Mouse (Mus musculus) forebrain, postnatal 0 days (tissue): ENCODE results near the gene Baiap2l1. TPM values are rescaled to one million over a fixed set of nuclear protein-coding genes. Genes with fewer than 3 reads are reported as not detected.
"Not testable (repeated sequence)": the region's sequence is repeated elsewhere in the genome, so short reads cannot be mapped to it uniquely, and the experiment has no call there.

Experiments used
- ATAC-seq: fragments of 200-750 bp; cut with Nextera tagmentation; 2 replicates; pipeline ENCODE4 v1.8.0; 2017; ENCODE audit warnings: mild to moderate bottlenecking, moderate library complexity
- DNase-seq: peaks from one replicate; pipeline ENCODE4 v3.0.0-alpha.2; 2015
- H3K27ac ChIP-seq: fragments of 300-500 bp; sonication (generic); 2 replicates; pipeline ENCODE4 v1.5.1; 2014; ENCODE audit warnings: low read depth, mild to moderate bottlenecking, antibody characterized with exemption, low read length, moderate library complexity, mixed read lengths
- H3K27me3 ChIP-seq: fragments of 300-500 bp; sonication (generic); 2 replicates; pipeline ENCODE4 v1.6.1; 2014; ENCODE audit warnings: mild to moderate bottlenecking, low read length, mixed read lengths; ENCODE audit not compliant: insufficient read depth
- H3K36me3 ChIP-seq: fragments of 300-500 bp; sonication (generic); 2 replicates; pipeline ENCODE4 v1.6.1; 2014; ENCODE audit warnings: mild to moderate bottlenecking, moderate library complexity; ENCODE audit not compliant: insufficient read depth
- H3K4me1 ChIP-seq: fragments of 300-500 bp; sonication (generic); 2 replicates; pipeline ENCODE4 v1.6.1; 2014; ENCODE audit warnings: antibody characterized with exemption; ENCODE audit not compliant: insufficient read depth
- H3K4me2 ChIP-seq: fragments of 300-500 bp; sonication (generic); 2 replicates; pipeline ENCODE4 v1.6.1; 2014; ENCODE audit warnings: low read depth, mild to moderate bottlenecking, moderate library complexity
- H3K4me3 ChIP-seq: fragments of 300-500 bp; sonication (generic); 2 replicates; pipeline ENCODE4 v1.5.1; 2014; ENCODE audit warnings: low read depth, low read length, mixed read lengths
- H3K9ac ChIP-seq: fragments of 300-500 bp; sonication (generic); 2 replicates; pipeline ENCODE4 v1.6.1; 2014; ENCODE audit warnings: mild to moderate bottlenecking
- H3K9me3 ChIP-seq: fragments of 300-500 bp; sonication (generic); 2 replicates; pipeline ENCODE4 v1.6.1; 2016; ENCODE audit warnings: low read length
- CTCF ChIP-seq: sonication (generic); IDR thresholded peaks from 2 replicates; pipeline ENCODE4 v1.5.1; 2016; ENCODE audit warnings: antibody characterized with exemption, control low read depth, low read depth
- WGBS: fragments of 180-500 bp; shearing (Covaris S2); extraction: QIAGEN DNeasy Blood & Tissue Kit; methylation state at CpG from one replicate; pipeline ENCODE4 v1.1.7; 2014; 5-methylcytosine and 5-hydroxymethylcytosine counted together
- polyA plus RNA-seq: library from polyadenylated mRNA; unstranded; fragments of >200 nt; fragmentation: Nextera tagmentation; extraction: Ambion mirVana; gene quantifications from 2 replicates; pipeline ENCODE4 v1.2.1, GENCODE M21; 2015
- total RNA-seq: library from RNA; depleted of rRNA; stranded (reverse); fragments of >200 nt; gene quantifications from 2 replicates; pipeline ENCODE4 v1.2.3, GENCODE M21; 2014

Baiap2l1 gene
- total and polyA plus RNA-seq, 2 experiments from 2014 or later = 0.10 to 0.93 TPM

GRCm38 (mm10) chr5:144351185-144351584 is 6.7 kb downstream of the Baiap2l1 start:
- Histone ChIP-seq H3K27me3 (no peaks in the 10 kb centered on the region), H3K36me3 (no peaks in the 10 kb centered on the region), H3K4me1 (no peaks in the 10 kb centered on the region), H3K4me2 (no peak overlapping the region), H3K27ac (no peak overlapping the region), H3K9me3 (no peaks in the 10 kb centered on the region), H3K4me3 (no peak overlapping the region), H3K9ac (no peak overlapping the region)
- DNase-seq (no peak), ATAC-seq (no peak)
- WGBS = 15% methylated on average over 8 of the region's 8 CpGs
- TF ChIP-seq CTCF = no peak

DNA sequence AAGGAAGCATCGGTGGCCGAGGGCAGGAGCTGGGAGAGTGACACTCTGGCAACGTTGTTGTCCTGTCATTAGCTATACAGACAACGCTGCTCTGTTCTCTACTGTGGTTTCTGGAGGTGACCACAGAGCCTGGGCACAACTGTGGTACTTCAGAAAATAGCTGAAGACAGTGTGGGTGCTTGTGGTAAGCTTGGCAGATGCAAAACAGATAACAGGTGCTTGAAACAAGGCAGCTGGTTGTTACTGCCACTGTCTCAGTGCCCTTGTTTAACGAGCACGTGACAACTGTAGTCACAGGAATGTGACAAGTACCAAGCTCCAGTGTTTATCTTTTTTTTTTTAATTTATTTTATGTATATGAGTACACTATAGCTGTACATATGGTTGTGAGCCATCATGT is 13.3 kb downstream of the Baiap2l1 start:
- WGBS = 85% methylated on average over 6 of the region's 6 CpGs
- Histone ChIP-seq H3K9me3 (no peaks in the 10 kb centered on the region), H3K36me3 (no peaks in the 10 kb centered on the region), H3K4me3 (no peak overlapping the region), H3K27me3 (no peaks in the 10 kb centered on the region), H3K4me1 (no peaks in the 10 kb centered on the region), H3K4me2 (no peak overlapping the region), H3K9ac (no peak overlapping the region), H3K27ac (no peak overlapping the region)
- no peak for TF ChIP-seq CTCF
- ATAC-seq (no peak), DNase-seq (no peak)

DNA sequence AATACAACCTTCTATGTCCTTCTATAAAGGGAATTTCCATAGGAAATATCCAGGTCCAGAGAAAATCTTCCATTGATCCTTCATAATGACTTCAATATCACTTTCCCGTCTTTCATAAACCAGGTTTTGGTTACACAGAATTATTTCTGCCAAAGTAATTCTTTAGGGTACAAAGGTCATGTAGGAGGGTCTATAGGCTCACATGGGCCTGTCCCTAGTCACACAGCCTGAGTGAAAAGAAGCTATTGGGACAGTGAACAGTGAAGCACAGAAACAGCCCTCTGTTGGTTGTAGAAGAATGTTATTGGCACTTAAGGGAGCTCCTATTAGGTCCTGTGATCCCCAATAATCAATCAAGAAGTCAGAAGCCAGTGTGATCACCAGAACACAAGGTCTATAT is 16.8 kb downstream of the Baiap2l1 start:
- no peaks in the 10 kb centered on the region for H3K36me3 ChIP-seq
- no peaks in the 10 kb centered on the region for H3K4me1 ChIP-seq
- H3K4me2 ChIP-seq = no peak overlapping the region
- ATAC-seq (no peak), DNase-seq (no peak)
- TF ChIP-seq CTCF = no peak
- H3K9me3 ChIP-seq = no peaks in the 10 kb centered on the region
- H3K9ac ChIP-seq = no peak overlapping the region
- 84% methylated on average over 1 of the region's 1 CpGs for WGBS
- H3K27ac ChIP-seq = no peak overlapping the region
- no peaks in the 10 kb centered on the region for H3K27me3 ChIP-seq
- H3K4me3 ChIP-seq = no peak overlapping the region

DNA sequence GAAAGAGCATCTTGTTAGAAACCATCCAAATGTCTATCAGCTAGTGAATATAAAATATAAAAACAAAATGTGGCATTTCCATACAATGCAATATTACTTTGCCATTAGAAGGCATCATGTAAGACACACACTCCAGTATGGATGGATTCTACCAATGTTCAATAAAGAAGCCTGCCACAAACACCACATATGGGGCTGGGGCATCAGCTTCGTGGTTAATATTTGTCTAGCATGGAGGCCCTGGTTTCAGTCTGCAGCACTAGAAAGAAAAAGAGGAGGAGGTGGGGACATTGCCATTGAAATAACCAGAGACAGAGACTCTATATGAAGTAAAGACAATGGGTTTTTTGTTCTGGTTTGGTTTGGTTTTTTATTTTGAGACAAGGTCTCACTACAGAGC is 19.1 kb downstream of the Baiap2l1 start:
- Histone ChIP-seq H3K9ac (no peak overlapping the region), H3K4me1 (no peaks in the 10 kb centered on the region), H3K27me3 (no peaks in the 10 kb centered on the region), H3K27ac (no peak overlapping the region), H3K4me3 (no peak overlapping the region), H3K4me2 (no peak overlapping the region), H3K9me3 (no peaks in the 10 kb centered on the region), H3K36me3 (no peaks in the 10 kb centered on the region)
- ATAC-seq (no peak), DNase-seq (no peak)
- no peak for TF ChIP-seq CTCF
- WGBS = 52% methylated on average over 1 of the region's 1 CpGs

DNA sequence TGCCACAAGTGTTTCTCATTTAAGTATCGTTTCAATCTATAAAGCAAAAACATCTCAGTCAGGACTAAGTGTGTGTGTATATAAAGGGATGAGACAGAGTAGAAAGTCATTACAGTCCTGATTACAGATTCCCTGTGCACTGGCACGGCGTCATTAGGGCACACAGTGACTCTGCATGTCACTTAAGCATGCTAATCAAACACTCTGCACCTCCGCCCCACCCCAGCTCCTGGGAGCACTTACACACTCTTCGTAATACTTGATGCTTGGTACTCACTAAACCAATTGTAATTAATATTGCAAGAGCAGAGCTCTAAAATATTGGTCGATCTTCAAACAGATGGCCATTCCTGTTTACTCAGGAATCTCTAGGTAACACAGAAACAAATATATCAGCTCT is 22.6 kb downstream of the Baiap2l1 start:
- H3K9me3 ChIP-seq, DNase-seq, H3K4me2 ChIP-seq, H3K36me3 ChIP-seq, ATAC-seq, H3K27me3 ChIP-seq, H3K4me3 ChIP-seq, H3K4me1 ChIP-seq, H3K9ac ChIP-seq, H3K27ac ChIP-seq: not testable (repeated sequence)
- WGBS = 69% methylated on average over 6 of the region's 6 CpGs

DNA sequence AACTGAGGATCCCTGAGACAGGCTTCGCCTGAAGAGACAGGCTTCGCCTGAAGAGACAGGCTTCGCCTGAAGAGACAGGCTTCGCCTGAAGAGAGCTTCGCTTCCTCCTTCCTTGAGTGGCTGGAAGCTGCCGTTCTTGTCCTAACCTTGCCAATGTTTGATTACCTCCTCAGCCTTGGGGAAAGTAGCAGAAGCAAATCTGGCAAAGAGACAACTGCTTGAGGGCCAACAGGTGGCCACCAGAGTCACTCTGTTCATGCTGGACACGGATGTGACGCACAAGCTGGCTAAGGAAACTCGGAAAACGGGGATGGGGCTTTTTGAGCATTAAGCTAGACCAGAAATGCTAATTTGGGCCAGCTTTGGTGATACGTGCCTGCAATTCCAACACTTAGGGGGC is 23.9 kb downstream of the Baiap2l1 start:
- 90% methylated on average over 11 of the region's 11 CpGs for WGBS
- Histone ChIP-seq H3K27ac (no peak overlapping the region), H3K9ac (no peak overlapping the region), H3K4me1 (no peaks in the 10 kb centered on the region), H3K4me3 (no peak overlapping the region), H3K27me3 (no peaks in the 10 kb centered on the region), H3K36me3 (no peaks in the 10 kb centered on the region), H3K4me2 (no peak overlapping the region), H3K9me3 (no peaks in the 10 kb centered on the region)
- ATAC-seq = no peak
- DNase-seq = no peak
- no peak for TF ChIP-seq CTCF

GRCm38 (mm10) chr5:144322717-144323116 is 35.2 kb downstream of the Baiap2l1 start:
- Histone ChIP-seq H3K27ac (no peak overlapping the region), H3K27me3 (no peaks in the 10 kb centered on the region), H3K36me3 (no peaks in the 10 kb centered on the region), H3K9me3 (no peaks in the 10 kb centered on the region), H3K4me3 (no peak overlapping the region), H3K4me1 (no peaks in the 10 kb centered on the region), H3K4me2 (no peak overlapping the region), H3K9ac (no peak overlapping the region)
- no peak for ATAC-seq
- TF ChIP-seq CTCF = no peak
- no peak for DNase-seq
- 92% methylated on average over 3 of the region's 3 CpGs for WGBS

- Histone ChIP-seq H3K27me3 (no peaks in the 10 kb centered on the region), H3K4me1 (no peaks in the 10 kb centered on the region), H3K27ac (no peak overlapping the region), H3K9ac (no peak overlapping the region), H3K9me3 (no peaks in the 10 kb centered on the region), H3K4me2 (no peak overlapping the region), H3K4me3 (no peak overlapping the region), H3K36me3 (no peaks in the 10 kb centered on the region)
- ATAC-seq = no peak
- DNase-seq = no peak
- 83% methylated on average over 7 of the region's 7 CpGs for WGBS
- no peak for TF ChIP-seq CTCF
These were observed 36.2 kb downstream of the Baiap2l1 start for GRCm38 (mm10) chr5:144321681-144322080.
